Mouse (Mus musculus) inflammation-experienced regulatory T-cells, adult 6 months (primary cell): ENCODE results near the gene Hes3. TPM values are rescaled to one million over a fixed set of nuclear protein-coding genes. Genes with fewer than 3 reads are reported as not detected.

ENCODE experiments used
- ATAC-seq: one replicate; pipeline ENCODE4 v1.8.0; 2017
- polyA plus RNA-seq, 3 experiments: library from polyadenylated mRNA; unstranded; fragments of 100-300 nt; shearing (Covaris generic); gene quantifications; one replicate each; pipeline ENCODE4 v1.2.1; 2017

Hes3 gene
- polyA plus RNA-seq, 3 experiments from 2014 or later: not detected

DNA sequence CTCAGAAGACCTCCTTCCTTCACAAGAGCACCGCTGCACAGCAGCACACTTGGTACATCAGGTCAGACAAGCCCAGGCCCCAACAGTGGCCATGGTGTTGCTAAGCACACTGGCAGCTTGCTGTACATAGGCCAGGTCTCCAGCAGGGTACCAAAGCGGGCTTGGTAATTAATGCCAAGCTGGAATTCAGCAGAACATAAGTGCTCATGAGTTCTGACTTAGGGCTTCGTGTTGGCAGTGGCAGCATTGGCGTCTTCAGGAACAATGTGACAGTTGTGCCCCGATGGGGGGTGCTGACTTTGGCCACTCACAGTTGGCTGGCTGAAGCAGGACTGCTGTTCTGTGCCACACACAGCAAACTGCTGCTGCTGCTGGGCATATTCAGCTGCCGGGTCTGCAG is 13.2 kb upstream of the Hes3 start:
- no peak for ATAC-seq

DNA sequence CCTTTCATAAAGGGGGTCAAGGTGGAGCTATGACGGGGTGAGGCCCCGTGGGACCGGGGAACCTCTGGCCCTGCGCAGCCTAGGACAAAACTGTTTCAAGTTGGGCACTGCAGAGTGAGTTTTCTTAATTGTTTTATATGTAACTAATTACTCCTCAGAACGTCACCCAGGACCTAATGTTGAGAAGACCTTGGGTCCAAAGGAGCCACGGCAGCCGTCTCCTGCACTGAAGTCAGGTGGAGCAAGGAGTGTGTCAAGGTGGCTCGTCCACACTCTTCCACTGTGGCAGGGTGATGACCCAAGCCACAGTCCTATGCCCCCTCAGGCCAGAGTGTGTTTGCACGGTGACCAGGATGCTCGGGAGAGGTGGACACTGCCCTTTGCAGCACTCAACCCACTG is 11.7 kb upstream of the Hes3 start:
- ATAC-seq: no peak

DNA sequence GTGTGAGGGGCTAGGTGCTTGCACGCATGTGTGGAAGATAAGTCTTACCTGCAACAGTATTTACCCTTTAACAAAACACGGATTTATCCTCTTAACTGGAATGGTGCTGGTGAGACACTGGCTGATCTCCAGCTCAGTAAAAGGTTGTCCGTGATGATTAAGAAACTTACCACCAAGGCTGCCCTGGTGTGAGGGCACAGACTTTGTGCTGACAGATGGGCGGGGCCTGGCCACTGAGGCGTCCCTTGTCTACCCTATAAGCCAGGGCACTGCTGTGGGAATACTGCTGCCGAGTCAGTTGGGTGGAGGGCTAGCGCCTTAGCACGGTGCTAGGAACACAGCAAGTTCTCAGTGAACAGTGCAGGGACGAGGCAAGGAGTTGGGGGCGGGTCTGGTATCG is 10.6 kb upstream of the Hes3 start:
- ATAC-seq: no peak

DNA sequence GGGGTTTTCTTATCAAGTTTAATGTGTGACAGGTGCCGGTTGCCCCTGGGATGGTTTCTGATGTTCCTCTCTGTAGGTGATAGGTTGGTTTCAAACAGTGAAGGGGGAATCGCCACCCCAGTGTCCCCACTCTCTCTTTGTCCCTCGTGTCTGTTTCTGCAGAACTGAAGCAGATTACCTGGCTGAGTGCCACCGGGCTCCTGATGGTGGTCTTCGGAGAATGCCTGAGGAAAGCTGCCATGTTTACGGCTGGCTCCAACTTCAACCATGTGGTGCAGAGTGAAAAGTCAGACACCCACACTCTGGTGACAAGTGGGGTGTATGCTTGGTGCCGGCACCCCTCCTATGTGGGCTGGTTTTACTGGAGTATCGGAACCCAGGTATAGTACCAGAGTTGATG is 8.9 kb upstream of the Hes3 start:
- no peak for ATAC-seq

DNA sequence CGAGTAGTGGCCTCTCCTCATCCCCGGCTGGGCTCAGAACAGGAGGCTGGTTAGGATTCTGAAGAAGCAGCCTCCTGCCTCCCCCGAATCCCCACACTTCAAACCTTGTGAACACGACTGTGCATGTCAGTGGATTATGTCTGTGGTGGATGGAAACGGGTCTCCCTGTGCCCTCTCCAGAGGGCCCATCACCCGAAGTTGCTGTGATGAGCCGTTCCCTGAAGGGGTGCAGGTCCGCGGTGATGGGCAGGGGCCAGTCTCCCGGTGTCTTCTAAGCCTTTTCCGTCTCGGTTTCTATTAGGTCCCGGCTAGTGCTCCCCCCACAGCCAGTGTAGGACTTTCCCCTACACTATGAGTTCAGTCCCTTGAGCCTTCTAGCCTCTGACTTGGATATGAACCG is 7.4 kb upstream of the Hes3 start:
- no peak for ATAC-seq

DNA sequence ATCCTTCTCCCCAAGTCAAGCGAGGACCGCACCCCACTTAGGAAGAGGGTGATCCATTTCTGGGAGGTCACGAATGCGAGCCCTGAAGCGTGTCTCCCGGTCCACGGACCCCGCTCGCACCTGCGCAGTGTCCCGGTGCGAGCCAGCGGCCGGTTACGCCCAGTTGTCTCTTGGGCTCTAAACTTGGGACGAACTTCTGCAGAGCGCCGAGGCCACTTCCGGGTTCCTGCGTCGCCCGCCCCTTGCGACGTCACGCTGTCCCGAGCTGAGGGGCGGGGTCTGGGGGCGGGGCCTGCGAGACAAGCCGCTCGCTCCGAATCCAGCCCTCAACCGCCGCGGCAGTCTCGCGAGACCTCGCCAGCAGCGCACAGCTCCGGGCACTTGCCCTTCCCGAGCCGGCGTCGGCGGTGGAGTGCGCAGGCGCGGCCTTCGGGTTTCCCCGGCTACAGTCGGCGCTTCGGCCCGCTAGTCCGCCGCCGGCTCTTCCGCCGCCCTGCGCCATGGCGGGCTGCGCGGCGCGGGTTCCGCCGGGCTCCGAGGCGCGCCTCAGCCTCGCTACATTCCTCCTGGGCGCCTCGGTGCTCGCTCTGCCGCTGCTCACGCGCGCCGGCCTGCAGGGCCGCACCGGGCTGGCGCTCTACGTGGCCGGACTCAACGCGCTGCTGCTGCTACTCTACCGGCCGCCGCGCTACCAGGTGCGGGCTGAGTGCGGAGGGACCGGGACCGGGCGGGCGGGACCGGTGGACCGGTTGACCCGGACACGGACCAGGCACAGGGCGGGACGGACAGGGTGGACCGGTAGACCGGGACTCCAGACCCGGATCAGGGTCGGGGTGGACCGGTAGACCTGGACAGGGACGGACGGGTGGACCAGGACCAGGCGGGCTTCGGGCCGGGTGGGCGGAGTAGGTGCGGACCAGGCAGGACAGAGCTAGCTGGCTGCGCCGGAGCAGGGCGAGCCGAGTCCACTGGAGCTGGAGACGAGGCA is 5.7 kb upstream of the Hes3 start, which contains the start of gene Icmt:
Icmt (plus strand) TSS at position 354 of the 988 bp plus-strand sequence.
- peak; percentile 89 for ATAC-seq

DNA sequence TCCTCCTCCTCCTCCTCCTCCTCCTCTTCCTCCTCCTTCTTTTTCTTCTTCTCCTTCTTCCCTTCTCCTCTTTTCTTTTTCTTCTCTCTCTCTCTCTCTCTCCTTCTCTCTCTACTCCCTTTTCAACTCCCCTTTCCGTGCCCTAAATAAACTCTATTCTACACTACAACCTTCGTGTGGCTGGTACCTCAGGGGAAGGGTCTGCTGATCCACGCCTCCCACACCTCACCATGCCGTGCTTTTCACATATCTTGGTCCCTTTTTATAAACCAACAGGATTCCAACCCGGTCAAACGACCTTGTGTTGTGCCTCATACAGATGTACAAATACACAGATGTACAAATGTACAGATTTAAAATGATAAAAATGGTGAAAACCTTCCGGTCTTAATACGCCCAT is 4.9 kb upstream of the Hes3 start:
- peak; percentile 1 for ATAC-seq

DNA sequence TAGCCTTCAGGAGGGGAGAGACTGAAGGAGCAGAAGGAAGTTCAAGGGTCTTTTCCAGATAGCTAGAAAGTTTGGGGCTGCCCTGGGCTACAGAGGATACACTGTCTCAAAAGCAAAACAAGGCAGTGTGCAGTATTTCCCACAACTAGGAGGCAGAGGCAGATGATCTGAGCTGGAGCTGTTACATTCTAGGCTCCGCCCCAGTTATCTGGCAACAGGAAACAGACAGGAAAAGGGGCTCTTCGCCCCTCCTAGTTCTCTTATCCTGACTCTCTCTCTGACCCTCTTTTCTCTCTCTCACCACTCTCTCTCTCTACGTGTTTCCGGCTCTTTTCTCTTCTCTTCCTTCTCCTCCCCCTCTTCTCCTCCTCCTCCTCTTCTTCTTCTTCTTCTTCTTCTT is 4.5 kb upstream of the Hes3 start:
- ATAC-seq: peak; percentile 17

DNA sequence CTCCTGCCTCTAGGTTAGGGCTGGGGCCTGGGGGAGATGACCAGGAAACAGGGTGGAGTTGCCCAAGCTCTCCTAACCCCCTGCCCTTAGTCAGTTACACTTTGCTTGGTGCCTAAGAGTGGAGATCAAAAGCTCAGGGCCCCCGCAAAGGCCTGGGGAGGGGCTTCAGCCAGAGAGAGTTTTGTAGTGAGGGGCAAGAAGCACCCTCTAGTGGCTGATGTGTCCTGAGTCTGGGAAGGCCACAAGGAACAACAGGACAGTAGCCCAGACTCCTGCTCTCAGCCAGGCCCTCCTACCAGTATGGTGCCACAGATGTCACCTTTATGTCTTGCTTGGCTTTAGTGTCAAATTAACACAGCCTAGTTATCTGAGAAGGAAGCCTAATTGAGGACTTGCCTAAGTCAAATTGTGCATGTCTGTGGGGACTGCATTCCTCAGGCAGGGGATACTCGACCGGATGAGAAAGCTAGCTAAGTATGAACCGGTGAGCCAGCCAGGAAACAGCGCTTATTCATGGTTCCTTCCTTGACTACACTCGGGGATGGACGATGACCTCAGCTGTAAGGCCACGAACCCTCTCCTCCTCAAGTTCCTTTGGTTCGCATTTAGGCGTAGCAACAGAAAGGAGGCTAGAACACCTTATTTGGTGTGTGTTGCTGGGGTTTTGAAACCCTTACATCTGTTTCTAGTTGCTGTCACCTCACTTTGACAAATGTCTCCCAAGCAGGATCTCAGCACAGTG is 2.9 kb upstream of the Hes3 start:
- no peak for ATAC-seq

DNA sequence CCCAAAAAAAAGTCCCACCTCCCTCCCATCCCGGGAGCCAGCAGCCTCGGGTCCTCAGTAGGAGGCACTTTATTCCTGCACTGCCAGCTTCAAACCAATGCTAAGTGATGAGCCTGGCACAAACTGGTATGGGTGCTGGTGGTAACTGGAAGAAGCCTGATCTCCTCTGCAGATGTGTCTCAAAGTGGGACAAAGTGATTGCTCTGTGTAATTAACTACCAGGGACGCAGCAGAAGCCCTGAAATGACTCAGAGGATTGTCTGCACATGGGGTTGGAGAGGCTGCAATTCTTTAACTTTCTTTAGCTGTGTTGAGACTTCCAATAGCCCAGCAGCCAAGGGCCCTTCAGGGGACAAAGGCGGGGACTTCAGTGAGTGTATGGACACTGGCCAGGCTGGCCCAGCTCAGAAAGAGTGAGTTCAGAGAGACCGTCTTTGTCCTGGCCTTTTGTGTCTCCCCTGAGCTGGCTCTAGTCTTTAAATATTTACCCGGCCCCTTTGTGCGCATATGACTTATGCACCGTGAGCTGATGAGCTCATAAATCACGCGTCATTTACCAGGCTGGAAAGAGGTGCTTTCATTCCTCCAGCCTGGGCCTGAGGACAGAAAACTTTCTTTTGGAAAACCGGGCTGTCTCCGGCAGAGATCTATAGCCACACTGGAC is 772 bp upstream of the Hes3 start:
- no peak for ATAC-seq

DNA sequence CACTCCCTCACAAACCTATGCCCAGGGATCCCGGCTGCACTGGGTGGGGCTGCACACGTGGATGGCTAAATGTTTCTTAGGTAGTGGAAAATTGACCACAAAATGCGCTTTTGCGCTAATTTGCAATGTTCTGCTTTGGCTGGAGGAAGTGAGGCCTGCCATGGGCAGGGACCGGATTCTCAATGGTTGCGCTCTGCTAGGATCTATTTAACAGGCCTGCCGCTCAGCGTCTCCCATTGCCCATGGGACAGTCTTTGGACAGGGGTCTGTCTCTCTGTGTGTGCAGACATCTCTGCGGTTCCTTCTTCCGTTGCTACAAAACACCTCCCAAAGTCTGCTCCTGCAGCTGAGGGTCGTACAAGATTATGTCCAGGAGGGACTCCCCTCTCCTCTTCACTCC is 471 bp downstream of the Hes3 start:
- ATAC-seq: no peak

DNA sequence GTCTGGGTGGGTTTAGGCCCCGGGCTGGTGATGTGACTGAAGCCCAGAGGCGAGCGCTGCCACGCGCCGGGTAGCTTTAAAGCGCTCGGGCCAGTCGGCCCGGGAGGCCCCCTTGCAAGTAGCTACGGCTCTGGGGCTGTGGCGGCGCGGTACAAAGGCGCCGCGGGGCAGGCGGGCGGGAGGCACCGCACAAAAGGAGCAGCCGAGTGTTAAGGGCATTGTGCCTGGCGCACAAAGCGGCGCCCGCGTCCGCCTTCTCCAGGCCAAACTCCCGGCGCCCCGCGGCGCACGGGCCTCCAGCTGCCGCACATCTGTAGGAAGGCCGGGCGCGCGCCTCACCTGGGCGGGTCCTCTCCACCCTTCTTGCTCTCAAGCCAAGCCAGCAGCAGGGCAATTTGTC is 1.1 kb downstream of the Hes3 start:
- ATAC-seq: no peak

DNA sequence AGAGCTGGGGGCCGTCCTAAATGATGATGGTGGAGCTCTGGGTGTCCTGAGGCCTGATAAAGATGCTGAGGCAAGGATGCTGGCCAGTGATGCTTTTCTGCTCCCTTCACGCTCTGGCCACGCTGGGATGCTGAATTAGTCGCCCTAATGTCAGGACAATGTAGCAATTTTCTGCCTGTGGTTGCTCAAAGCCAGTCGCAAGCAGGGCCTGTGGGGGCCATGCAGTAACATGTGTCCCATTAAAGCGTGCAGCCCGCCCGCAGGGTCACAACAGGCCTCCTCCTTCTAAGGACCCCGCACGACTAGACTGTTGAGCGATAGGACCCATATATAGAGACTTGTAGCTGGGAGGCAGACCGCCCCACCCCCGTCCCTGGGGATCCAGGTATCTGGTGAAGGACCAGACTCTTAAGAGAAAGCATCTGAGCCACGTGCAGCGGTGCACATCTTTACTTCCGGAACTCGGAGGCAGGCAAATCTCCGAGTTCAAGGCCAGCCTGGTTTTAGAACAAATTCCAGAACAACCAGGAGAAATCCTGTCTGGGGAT is 3.0 kb downstream of the Hes3 start:
- ATAC-seq: no peak

DNA sequence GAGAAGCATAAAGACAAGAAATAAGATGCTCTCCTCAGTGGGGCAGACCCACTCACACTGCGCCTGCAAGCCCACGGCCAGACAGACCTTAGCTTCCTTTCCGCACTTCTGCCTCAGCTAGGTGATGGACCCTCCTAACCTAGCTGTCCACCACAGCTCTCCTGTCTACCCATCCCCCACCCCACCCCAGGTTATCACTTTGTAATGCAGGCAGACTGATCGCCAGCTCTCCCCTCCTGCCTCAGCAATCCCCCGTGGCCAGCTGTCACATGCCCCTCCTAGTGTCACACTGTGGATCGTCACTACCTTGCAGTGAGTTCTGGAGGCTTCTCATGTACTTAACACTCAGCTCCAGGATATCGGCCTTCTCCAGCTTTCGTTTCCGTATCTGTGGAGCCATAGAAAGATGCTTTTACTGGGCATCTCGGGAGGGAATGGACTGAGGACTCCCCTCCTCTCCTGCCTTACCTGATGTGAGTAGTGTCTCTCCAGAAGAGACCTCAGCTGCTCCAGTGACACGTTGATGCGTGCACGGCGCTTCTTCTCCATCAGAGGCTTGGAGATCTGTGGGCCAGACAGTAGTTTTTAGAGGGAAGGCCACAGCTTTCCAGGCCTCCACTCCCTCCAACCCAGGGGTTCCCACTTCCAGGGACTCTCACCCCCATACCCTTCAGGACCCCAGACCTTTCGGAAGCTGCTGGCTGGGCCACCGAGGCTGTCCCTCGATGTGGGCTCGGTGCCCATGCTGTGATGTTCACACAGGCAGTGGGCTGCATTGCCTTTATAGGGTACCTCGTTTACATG is 3.9 kb downstream of the Hes3 start:
- no peak for ATAC-seq

DNA sequence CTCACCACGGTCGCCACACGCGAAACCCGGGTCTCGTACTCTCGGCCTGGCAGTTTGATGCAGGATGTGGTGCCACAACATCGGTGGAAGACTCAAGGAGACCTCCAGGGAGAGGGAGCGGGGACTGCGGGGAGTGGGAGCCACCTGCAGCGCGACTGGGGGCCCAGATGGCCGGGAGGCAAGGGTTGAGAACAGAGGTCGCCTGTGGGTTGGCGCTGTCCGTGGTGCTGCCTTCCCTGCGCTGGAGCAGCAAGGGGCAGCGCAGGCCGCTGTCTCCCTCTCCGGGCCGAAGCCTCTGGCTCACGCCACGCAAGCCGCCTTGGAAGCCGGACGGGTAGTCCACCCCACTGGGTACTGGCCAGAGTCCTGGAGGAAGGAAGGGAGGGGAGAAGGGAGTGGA is 4.6 kb downstream of the Hes3 start:
- ATAC-seq: no peak

DNA sequence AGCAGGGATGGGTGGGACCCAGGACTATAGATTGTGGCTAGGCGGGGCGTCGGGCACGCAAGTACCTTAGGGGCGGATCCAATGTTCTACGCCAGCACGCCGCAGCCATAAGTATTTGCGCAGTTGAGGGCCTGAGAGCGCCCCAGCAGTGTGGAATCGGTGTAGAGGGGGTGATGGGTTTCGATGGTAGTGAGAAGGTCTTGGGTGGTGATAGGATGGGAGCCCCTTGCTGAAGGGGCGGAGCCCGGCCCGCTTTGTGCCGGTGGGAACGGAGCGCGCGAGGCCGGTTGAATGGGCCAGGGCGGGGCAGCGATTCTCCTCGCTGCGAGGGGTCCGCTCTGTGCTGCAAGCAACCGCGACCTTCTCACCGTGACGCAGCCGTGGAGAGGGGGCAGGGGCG is 5.3 kb downstream of the Hes3 start:
- ATAC-seq: no peak

DNA sequence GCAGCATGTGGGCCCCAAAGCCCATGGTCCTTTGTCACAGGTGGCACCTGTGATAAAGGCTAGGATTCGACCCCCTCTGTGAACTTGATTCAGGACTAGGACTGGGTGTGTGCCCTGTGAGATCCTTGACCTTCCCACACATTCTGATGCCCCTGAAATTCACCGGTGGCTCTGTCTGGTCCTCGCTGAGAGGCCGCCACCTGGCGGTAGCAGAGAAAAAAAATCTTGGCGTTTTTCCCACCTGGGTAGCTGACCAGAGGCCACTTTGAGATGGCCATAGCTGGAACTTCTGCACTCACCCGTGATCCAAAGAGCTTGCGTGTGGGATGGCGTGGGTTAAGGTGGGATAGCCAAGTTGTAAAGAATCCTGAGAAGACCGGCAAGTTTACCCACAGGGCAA is 6.0 kb downstream of the Hes3 start:
- no peak for ATAC-seq

DNA sequence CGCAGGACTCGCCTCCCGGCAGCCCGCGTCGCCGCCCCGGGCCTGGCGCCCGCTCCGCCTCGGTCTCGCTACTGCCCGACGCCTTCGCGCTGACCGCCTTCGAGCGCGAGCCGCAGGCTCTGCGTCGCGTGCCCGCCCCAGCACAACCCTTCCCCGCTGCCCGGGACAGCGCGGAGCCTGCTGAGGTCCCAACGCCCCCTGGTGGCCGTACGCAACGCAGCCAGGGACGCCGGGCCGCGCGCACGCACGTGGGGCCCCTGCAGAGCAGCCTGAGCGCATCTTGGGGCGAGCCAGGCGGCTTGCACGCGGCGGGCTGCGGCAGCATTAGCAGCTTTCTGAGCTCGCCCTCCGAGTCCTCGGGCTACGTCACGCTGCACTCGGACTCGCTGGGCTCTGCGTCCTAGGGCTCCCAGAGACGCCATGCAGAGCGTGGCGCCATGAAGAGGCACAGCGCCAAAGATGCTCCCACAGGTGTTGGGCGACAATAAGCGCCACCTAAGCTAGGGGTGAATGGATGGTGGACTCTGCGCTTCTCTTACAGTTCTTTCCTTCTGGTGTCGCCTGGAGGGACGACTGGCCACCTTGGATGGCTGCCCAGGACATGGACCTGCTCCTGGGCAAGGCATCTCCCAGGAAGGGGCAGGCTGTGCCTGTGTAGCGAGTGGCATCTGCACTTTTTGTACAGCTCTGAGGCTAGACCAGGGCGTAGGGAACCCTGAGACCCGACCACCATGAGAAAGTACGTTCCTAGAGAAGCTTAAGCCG is 8.1 kb downstream of the Hes3 start:
- peak; percentile 90 for ATAC-seq

DNA sequence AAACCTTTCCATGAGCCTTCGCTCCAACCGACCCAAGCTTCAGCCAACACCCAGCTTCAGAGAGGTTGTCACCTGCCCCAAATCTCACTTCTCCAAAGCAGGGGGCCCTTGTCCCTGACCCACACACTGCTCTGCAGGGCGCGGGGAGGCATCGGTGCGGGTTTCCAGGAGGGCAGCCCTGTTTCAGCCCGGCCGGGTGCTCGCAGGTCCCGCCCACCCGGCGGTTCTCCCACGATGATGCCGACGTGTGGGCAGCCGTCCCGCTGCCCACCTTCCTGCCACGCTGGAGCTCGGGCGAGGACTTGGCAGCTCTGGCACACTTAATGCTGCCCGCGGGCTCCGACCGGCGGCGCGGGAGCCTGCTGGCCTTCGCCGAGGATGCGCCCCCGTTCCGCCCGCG is 8.7 kb downstream of the Hes3 start:
- no peak for ATAC-seq

DNA sequence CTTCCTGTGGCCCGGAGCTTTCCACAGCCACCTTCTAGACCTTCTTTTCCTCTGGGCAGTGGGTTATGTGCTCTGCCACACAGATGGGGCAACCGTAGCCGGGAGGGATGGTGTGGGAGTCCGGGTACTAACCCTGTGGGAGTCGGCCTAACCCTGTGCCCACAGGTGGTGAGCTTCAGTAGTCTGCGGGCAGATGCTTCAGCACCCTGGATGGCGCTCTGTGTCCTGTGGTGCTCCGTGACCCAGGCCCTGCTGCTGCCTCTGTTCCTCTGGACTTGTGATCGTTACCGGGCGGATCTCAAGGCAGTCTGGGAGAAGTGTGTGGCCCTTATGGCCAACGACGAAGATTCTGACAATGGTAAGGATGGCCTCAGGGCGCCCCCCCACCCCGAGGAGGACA is 9.9 kb downstream of the Hes3 start:
- no peak for ATAC-seq

DNA sequence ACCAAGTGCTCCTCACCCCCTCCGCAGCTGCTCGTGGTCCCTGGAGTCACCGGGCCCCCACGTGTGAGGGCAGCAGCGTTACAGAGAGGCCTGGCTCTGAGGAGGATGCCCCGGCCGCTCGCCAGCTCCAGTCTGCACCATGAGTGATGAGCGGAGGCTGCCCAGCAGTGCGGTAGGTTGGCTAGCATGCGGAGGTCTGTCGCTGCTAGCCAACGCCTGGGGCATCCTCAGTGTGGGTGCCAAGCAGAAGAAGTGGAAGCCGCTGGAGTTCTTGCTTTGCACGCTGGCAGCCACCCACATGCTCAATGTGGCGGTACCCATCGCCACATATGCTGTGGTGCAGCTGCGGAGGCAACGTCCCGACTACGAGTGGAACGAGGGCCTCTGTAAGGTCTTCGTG is 12.5 kb downstream of the Hes3 start:
- ATAC-seq: no peak
